Mouse (Mus musculus) B cell, adult 62 days (primary cell): ENCODE data around the gene Pygo1. TPM values are rescaled to one million over a fixed set of nuclear protein-coding genes. Genes with fewer than 3 reads are reported as not detected.

Source experiments
- total RNA-seq: library from RNA; stranded (reverse); gene quantifications from 4 replicates; pipeline ENCODE4 v1.2.4, GENCODE M21; 2023

The Pygo1 gene
- total RNA-seq = not detected in 4 replicates

DNA sequence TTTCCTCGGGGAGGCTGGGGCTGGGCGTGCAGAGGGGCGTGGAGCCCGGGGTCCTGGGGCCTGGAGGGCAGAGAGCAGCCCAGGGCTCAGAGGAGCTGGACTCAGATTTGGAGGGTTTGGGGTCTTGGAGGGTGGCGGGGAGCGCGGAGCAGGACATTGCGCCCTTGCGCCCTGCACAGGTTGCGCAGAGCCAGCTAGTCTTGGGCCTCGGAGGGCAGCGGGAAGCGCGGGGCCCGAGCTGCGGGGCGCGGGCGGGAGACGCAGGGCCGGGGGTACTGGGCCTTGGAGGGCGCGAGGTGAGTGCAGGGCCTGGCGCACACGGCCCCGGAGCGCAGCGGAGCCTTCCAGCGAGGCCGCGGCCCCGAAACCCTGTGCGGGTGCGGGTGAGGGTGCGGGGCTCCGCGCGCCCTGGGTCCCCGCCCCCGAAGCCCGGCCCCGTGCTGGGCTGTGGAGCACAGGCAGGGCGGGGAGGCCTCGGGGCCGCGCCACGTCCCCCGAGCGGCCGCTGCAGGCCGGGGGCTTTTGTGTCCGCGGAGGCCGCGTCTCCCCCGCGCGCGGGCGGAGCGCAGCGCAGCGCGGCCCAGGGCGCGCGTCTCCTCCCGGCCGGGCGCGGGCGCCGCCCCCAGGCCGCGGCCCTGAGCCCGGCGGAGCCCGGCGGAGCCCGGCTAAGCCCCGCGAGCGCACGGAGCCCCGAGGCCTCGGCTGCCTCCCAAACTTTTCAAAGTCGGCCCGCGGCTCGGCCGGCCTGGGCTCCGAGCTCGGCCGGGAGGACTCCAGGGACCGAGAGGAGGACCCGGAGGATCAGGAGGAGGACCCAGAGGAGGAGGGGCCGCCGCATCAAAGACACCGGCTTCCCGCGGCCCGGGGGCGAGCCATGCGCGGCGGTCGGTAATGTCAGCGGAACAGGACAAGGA lies at the start of gene Pygo1:
Gene Pygo1, plus strand, starts transcription at position 625 of the 914 bp plus-strand sequence.

DNA sequence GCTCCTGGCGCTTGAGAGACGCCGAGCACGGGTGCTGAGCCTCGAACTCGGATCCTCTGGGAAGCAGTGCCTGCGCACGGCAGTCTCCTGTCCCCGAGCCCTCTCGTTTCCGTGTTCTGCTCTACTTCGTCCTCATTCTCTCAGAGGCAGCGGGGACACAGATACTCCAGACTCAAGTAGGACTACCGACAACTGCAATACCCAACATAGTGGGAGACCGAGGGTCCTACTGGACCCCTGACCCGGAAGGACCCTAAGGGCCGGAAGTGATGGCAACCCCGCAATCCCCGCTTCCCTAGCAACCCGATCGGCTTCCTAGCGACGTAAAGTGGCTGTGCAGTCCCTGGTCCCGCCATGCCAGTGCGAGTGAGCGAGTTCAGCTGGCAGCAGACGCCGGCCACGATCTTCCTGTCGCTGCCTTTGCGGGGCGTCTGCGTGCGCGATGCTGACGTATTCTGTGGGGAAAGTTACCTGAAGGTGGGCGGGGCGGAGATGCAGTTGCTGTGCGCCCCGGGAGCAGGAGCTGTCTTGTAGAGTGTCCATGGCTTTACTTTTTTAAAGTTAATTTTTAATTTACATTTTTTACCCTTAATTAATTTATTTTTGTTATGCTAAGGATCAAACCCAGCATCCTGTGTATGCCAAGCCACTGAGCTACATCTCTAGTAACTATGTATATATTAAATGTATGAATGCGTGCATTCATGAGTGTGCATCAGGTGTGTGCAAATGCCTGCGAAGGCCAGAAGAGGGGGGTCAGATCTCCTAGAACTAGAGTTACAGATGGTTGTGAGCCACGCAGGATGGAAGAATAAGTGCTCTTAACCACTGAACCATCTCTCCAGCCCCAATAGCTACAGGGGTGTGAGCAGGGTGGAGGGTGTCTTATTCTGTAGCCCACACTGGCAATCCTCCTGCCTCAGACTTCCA lies 33.3 kb downstream of the Pygo1 start, which contains the start of the genes Dyx1c1 and Gm44503:
Gene Dyx1c1, plus strand, starts transcription at position 265 of the 930 bp plus-strand sequence.
Gene Gm44503, plus strand, starts transcription at position 332 of the 930 bp plus-strand sequence.

DNA sequence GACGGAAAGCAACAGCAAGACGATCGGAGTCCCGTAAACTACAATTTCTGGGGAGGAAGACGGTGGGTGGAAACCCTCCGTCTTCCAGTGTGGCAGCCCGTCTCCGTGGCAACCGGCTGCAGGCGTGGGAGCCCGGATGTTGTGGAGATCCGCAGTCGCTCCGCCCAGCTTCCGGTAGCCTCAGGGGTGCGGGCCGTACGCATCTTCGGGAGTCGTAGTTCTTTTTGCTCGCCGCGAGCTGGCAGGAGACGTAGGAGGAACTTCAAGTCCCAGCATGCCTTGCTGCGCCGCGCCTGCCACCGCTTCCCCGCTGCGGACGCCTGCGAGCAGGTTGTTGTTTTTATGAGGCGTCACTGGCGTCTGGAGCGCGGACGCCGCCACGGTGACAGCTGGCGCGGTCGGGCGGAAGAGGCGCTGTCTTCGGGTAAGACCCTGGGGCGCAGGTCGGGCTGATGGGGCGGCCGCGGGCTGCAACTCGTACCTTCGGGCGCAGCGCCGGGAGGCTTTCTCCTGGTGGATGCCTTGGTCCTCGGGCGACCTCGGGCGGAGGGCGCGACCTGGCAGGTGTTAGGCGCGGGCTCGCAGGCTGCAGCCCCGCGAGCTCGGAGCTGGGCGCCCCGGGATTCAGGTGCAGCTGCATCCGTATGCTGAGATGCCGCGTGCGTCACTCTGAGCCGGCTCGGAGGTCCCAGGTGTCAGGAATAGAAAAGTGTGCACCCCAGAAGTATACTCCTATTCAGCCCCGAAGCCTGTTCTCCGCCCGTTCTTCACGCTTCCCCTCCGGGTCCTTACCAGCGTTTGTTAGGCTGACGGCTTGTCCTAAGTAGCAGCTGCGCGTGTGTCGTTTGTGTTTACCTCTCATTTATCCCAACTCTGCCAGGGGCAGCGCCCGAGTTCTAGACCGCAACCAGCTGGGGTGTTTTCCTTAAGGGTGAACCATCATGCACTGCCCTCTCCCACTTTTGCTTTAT lies 60.1 kb downstream of the Pygo1 start, which contains the start of the genes Ccpg1os and Ccpg1:
Gene Ccpg1os, minus strand, starts transcription at position 133 of the 971 bp plus-strand sequence.
Gene Ccpg1, plus strand, starts transcription at position 180 of the 971 bp plus-strand sequence.

Other genes with a start within 250 kb of the Pygo1 start
- 0.16 to 0.40 TPM (median 0.23 TPM) in 4 replicates for gene Prtg, start 118.8 kb upstream of the Pygo1 start, total RNA-seq
- gene Dyx1c1, start 33.1 kb downstream of the Pygo1 start, total RNA-seq = 0.60 TPM in 3 of 4 replicates, not detected in the other
- gene Gm44503, start 33.2 kb downstream of the Pygo1 start, total RNA-seq = 0.30 to 0.50 TPM in 2 of 4 replicates, not detected in the others
- 1.8 to 3.5 TPM (median 2.9 TPM) in 4 replicates for gene Ccpg1os, start 59.7 kb downstream of the Pygo1 start, total RNA-seq
- 41.6 to 48.8 TPM (median 44.2 TPM) in 4 replicates for gene Ccpg1, start 59.8 kb downstream of the Pygo1 start, total RNA-seq
- gene Pigb, start 114.7 kb downstream of the Pygo1 start, total RNA-seq = 10.4 to 14.2 TPM (median 13.9 TPM) in 4 replicates
- 12.1 to 18.3 TPM (median 15.5 TPM) in 4 replicates for gene Rab27a, start 119.2 kb downstream of the Pygo1 start, total RNA-seq
- gene Khdc3, start 176.2 kb downstream of the Pygo1 start, total RNA-seq = 1.1 to 1.7 TPM in 2 of 4 replicates, not detected in the others
- gene Gm20509, start 176.8 kb downstream of the Pygo1 start, total RNA-seq = not detected in 4 replicates
- 55.4 to 73.5 TPM (median 58.6 TPM) in 4 replicates for gene Rsl24d1, start 187.8 kb downstream of the Pygo1 start, total RNA-seq